Mouse (Mus musculus): ENCODE data around the gene Lsm3. TPM values are rescaled to one million over a fixed set of nuclear protein-coding genes. Genes with fewer than 3 reads are reported as not detected.

The Lsm3 gene
- polyA plus RNA-seq, 1 experiment from 2014 or later, result 460 TPM

DNA sequence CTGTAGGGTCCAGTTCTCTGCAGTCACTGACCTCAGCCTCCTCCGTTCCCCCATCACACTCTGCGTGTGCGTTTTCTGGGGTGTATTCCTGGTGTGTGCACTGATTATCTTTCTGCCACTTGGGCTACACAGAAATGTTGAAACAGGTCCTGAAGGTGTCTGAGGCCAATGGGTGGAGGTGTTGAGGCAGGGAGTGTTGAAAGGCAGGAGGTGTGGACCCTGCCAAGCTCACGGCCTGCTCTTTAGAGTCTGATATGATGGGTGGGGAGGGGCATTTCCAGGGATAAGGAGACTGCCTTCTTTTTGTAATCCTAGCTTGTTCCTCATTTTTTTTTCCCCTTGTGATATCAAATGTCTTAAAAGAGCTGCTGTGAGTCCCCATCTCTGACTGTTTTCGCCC, 27.3 kb downstream of the Lsm3 start:
- no peaks in the 10 kb centered on the region for H3K36me3 ChIP-seq

GRCm38 (mm10) chr6:91546241-91546884, 30.6 kb downstream of the Lsm3 start:
- no peaks in the 10 kb centered on the region for H3K9me3 ChIP-seq (replicated peaks)
- no peak for DNase-seq (ENCODE audit: low spot score)
- no peaks in the 10 kb centered on the region for H3K36me3 ChIP-seq
- no peak overlapping the region for H3K27ac ChIP-seq
- H3K4me1 ChIP-seq, result peaks cover 44% of the 10 kb centered on the region
- no peaks in the 10 kb centered on the region for H3K27me3 ChIP-seq (ENCODE audit: low read depth, poor library complexity, severe bottlenecking)
- no peak overlapping the region for H3K4me3 ChIP-seq
- 49% methylated on average over 9 of the region's 9 CpGs for WGBS

More for the DNA sequence above, 27.3 kb downstream of the Lsm3 start:
- Histone ChIP-seq H3K27me3 (ENCODE audit: low read depth, poor library complexity, severe bottlenecking) (no peaks in the 10 kb centered on the region), H3K9me3 (replicated peaks) (no peaks in the 10 kb centered on the region), H3K27ac (0 out of 2 replicates have a peak overlapping the region, but pooled peaks have one; percentile 30), H3K4me3 (no peak overlapping the region), H3K4me1 (peaks cover 22% of the 10 kb centered on the region)
- 85% methylated on average over 5 of the region's 5 CpGs for WGBS
- DNase-seq (ENCODE audit: low spot score), result no peak

DNA sequence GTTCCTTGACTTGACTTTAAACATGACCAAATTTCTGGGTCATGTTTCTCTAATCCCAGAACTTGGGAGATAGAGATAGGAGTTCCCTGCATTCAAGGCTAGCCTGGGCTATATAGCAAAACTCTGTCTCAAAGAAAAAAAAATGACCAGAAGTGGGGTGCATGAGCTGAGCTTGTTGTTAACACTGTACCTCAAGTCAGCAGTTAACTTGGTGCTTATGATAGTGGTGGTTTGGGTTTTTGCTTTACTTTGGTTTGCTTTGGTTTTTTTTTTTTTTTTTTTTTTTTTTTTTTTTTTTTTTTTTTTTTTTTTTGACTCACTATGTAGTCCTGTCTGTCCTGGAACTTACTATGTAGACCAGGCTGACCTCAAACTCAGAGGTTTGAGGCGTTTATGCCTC, 31.6 kb downstream of the Lsm3 start:
- no peaks in the 10 kb centered on the region for H3K27me3 ChIP-seq (ENCODE audit: low read depth, poor library complexity, severe bottlenecking)
- DNase-seq (ENCODE audit: low spot score), result no peak
- no peak overlapping the region for H3K4me3 ChIP-seq
- WGBS, result 76% methylated on average over 1 of the region's 1 CpGs
- no peaks in the 10 kb centered on the region for H3K36me3 ChIP-seq
- H3K27ac ChIP-seq, result no peak overlapping the region
- H3K4me1 ChIP-seq, result peaks cover 36% of the 10 kb centered on the region
- no peaks in the 10 kb centered on the region for H3K9me3 ChIP-seq (replicated peaks)

DNA sequence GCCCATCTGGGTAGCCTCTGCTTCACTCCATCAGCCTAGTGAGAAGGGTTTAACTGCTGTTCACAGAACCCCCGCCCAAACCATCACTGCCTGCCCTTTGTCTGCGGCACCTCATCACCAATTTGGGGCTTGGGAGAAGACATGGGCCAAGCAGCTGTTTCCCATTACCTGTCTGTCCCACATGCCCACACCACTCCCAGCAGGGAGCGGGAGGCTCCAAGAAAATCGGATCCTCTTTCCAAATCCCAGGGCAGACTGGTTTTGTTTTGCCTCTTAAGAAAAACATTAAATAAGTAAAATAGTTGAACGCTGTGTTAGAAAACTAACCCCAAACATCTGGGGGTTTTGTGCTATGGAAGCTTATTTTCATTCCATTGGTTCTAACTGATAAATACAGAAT, 33.9 kb downstream of the Lsm3 start:
- peak; percentile 78 for DNase-seq (ENCODE audit: low spot score)
- 26% methylated on average over 5 of the region's 5 CpGs for WGBS
- H3K4me3 ChIP-seq, result no peak overlapping the region
- H3K27ac ChIP-seq, result no peak overlapping the region
- peaks cover 28% of the 10 kb centered on the region for H3K4me1 ChIP-seq
- H3K9me3 ChIP-seq (replicated peaks), result no peaks in the 10 kb centered on the region
- H3K36me3 ChIP-seq, result no peaks in the 10 kb centered on the region
- no peaks in the 10 kb centered on the region for H3K27me3 ChIP-seq (ENCODE audit: low read depth, poor library complexity, severe bottlenecking)

DNA sequence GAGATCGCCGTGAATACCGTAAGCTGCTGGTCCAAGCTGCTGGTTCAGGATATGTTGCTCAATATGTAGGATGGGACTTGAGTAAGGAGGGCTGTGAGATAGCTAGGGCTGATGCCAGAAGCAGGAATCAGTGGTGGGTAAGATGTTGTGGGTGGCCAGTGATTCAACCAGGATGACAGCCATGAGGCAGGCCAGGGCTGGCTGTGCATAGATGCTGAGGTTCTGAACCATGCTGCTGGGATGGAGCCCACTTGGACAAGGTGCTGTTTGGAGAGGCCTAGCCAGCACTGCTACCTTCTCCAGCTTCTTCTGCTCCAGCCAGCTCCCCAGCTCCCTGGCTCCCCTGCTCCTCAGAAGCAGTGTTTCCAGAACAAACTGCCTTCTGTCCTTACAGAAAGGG, 35.9 kb downstream of the Lsm3 start:
- Histone ChIP-seq H3K36me3 (no peaks in the 10 kb centered on the region), H3K27me3 (ENCODE audit: low read depth, poor library complexity, severe bottlenecking) (no peaks in the 10 kb centered on the region), H3K9me3 (replicated peaks) (no peaks in the 10 kb centered on the region), H3K27ac (no peak overlapping the region; the same call in 1 of the 2 replicates), H3K4me3 (no peak overlapping the region), H3K4me1 (peaks cover 22% of the 10 kb centered on the region)
- 96% methylated on average over 3 of the region's 3 CpGs for WGBS
- DNase-seq (ENCODE audit: low spot score), result no peak

GRCm38 (mm10) chr6:91552693-91553092, 37.0 kb downstream of the Lsm3 start:
- no peaks in the 10 kb centered on the region for H3K9me3 ChIP-seq (replicated peaks)
- peaks cover 22% of the 10 kb centered on the region for H3K4me1 ChIP-seq
- no peaks in the 10 kb centered on the region for H3K27me3 ChIP-seq (ENCODE audit: low read depth, poor library complexity, severe bottlenecking)
- WGBS, result 59% methylated on average over 3 of the region's 3 CpGs
- H3K27ac ChIP-seq, result no peak overlapping the region
- DNase-seq (ENCODE audit: low spot score), result no peak
- no peak overlapping the region for H3K4me3 ChIP-seq
- H3K36me3 ChIP-seq, result no peaks in the 10 kb centered on the region

- Histone ChIP-seq H3K36me3 (no peaks in the 10 kb centered on the region), H3K4me1 (no peaks in the 10 kb centered on the region), H3K9me3 (replicated peaks) (no peaks in the 10 kb centered on the region), H3K27me3 (ENCODE audit: low read depth, poor library complexity, severe bottlenecking) (no peaks in the 10 kb centered on the region), H3K27ac (no peak overlapping the region), H3K4me3 (no peak overlapping the region)
- DNase-seq (ENCODE audit: low spot score), result no peak
- whole genome bisulfite sequencing, result 66% methylated on average over 1 of the region's 1 CpGs
These were observed 42.8 kb downstream of the Lsm3 start for GRCm38 (mm10) chr6:91558565-91558964.

DNA sequence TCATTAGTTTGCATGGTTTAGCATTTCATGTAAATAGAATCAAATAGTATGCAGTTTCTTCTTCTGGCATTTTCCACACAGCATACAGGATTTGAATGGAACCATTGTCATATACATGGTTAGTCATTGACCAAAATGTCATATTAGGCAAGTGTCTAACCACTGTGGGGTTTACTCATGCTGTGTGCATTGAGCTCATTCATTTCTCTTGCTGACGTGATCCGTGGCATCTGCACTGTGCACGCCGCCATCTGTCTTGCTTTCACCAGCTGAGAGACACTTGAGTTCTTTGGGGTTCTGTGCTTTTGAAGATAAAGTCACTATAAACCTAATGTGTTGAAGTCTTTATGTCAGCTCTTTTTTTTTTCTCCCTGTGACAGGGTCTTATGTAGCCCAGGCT, 43.6 kb downstream of the Lsm3 start:
- H3K9me3 ChIP-seq (replicated peaks), result no peaks in the 10 kb centered on the region
- no peaks in the 10 kb centered on the region for H3K36me3 ChIP-seq
- H3K27ac ChIP-seq, result no peak overlapping the region
- H3K27me3 ChIP-seq (ENCODE audit: low read depth, poor library complexity, severe bottlenecking), result no peaks in the 10 kb centered on the region
- no peaks in the 10 kb centered on the region for H3K4me1 ChIP-seq
- H3K4me3 ChIP-seq, result no peak overlapping the region
- no peak for DNase-seq (ENCODE audit: low spot score)
- WGBS, result 92% methylated on average over 4 of the region's 4 CpGs

DNA sequence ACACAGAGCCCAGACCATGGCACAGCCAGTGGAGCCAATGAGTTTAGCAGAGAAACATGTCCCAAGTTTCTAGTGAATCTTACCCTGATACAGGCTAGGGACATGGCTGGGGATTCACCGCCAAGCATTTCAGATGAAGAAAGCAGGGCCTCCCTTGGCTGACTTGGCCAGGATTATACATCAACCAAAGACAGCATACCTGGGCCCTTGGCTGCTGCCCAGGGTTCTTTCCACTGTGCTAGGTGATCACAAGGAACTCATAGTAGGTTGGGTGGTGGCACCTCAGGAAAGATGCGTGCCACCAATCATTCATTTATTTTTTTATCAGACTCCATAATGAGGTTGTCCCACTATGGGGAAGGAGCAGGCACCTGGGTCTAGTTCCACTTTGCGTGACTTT, 44.5 kb downstream of the Lsm3 start:
- Histone ChIP-seq H3K9me3 (replicated peaks) (no peaks in the 10 kb centered on the region), H3K4me3 (no peak overlapping the region), H3K4me1 (no peaks in the 10 kb centered on the region), H3K36me3 (no peaks in the 10 kb centered on the region), H3K27me3 (ENCODE audit: low read depth, poor library complexity, severe bottlenecking) (no peaks in the 10 kb centered on the region), H3K27ac (no peak overlapping the region)
- DNase-seq (ENCODE audit: low spot score), result no peak
- 97% methylated on average over 3 of the region's 3 CpGs for WGBS

- WGBS, result 83% methylated on average over 3 of the region's 3 CpGs
- Histone ChIP-seq H3K36me3 (no peaks in the 10 kb centered on the region), H3K9me3 (replicated peaks) (no peaks in the 10 kb centered on the region), H3K4me3 (no peak overlapping the region), H3K4me1 (no peaks in the 10 kb centered on the region), H3K27me3 (ENCODE audit: low read depth, poor library complexity, severe bottlenecking) (no peaks in the 10 kb centered on the region), H3K27ac (no peak overlapping the region)
- no peak for DNase-seq (ENCODE audit: low spot score)
These were observed 47.3 kb downstream of the Lsm3 start for GRCm38 (mm10) chr6:91563031-91563430.

GRCm38 (mm10) chr6:91566407-91566806, 50.7 kb downstream of the Lsm3 start:
- no peaks in the 10 kb centered on the region for H3K4me1 ChIP-seq
- no peaks in the 10 kb centered on the region for H3K9me3 ChIP-seq (replicated peaks)
- no peaks in the 10 kb centered on the region for H3K36me3 ChIP-seq
- no peak for DNase-seq (ENCODE audit: low spot score)
- no peak overlapping the region for H3K27ac ChIP-seq
- H3K4me3 ChIP-seq, result no peak overlapping the region
- WGBS, result 60% methylated on average over 9 of the region's 9 CpGs
- no peaks in the 10 kb centered on the region for H3K27me3 ChIP-seq (ENCODE audit: low read depth, poor library complexity, severe bottlenecking)

Other genes starting within 250 kb of the Lsm3 start
- gene Wnt7a, start 104.6 kb upstream of the Lsm3 start, polyA plus RNA-seq (2016; fragmentation: Nextera tagmentation; extraction: Ambion mirVana), result 5.0 and 8.4 TPM in 2 replicates
- 32.8 and 44.9 TPM in 2 replicates for gene Chchd4, start 42.4 kb upstream of the Lsm3 start, polyA plus RNA-seq (2016; fragmentation: Nextera tagmentation; extraction: Ambion mirVana)
- gene Tmem43, start 42.2 kb upstream of the Lsm3 start, polyA plus RNA-seq (2016; fragmentation: Nextera tagmentation; extraction: Ambion mirVana), result 60.3 and 60.4 TPM in 2 replicates
- 25.0 and 27.0 TPM in 2 replicates for gene Xpc, start within 50 bp of the Lsm3 start, polyA plus RNA-seq (2016; fragmentation: Nextera tagmentation; extraction: Ambion mirVana)
- 45.0 and 49.7 TPM in 2 replicates for gene Slc6a6, start 168.1 kb downstream of the Lsm3 start, polyA plus RNA-seq (2016; fragmentation: Nextera tagmentation; extraction: Ambion mirVana)